Comparison of ENCODE assay signal across 12 mouse cellular contexts in genomic region chrX:140428252-140428651, GRCm38 (mm10). TPM values are rescaled to one million over a fixed set of nuclear protein-coding genes. Genes with fewer than 3 reads are reported as not detected.
DNase-seq lines count a peak whose midpoint lies in the region; ATAC-seq lines count a peak whose summit lies in the region.
"Had no signal": no experiment of that assay in that cellular context is flagged by ENCODE, and none has a peak within 500 bp of the region (broad histone marks: within the 10 kb centered on the region; RNA-seq: fewer than 3 reads in every experiment).

No protein-coding gene starts in this region.

- no peak overlapping the region for H3K9ac ChIP-seq in kidney, embryonic 16.5 days (replicated peaks; ENCODE audit: low read length)
- H3K9ac ChIP-seq: heart, embryonic 13.5 days; neural tube, embryonic 15.5 days had no signal

- no peak overlapping the region for H3K4me2 ChIP-seq in kidney, embryonic 16.5 days (replicated peaks; ENCODE audit: low read depth, low read length)
- H3K4me2 ChIP-seq: heart, embryonic 13.5 days; neural tube, embryonic 15.5 days had no signal

- ATAC-seq in kidney, embryonic 16.5 days (ENCODE audit: low FRiP score, low TSS enrichment) = no peak
- no peak for ATAC-seq in activated CD4-positive, CD25-positive, alpha-beta regulatory T cell, adult 4 months
- ATAC-seq: Patski had no signal

- no peak overlapping the region for H3K27ac ChIP-seq in kidney, embryonic 16.5 days (ENCODE audit: low read length)
- H3K27ac ChIP-seq: heart, embryonic 13.5 days; midbrain, embryonic 10.5 days; neural tube, embryonic 15.5 days had no signal

- peak; percentile 21 for DNase-seq in kidney, adult 18-20 months
- peak; percentile 19 for DNase-seq in 416B (ENCODE audit: low read depth)
- DNase-seq in ES-CJ7 (ENCODE audit: low read depth, low spot score) = peak; percentile 67
- peak; percentile 21 for DNase-seq in lung, postnatal 10 days
- no peak for DNase-seq in layer of hippocampus, postnatal 14 days (ENCODE audit: low spot score in 2 of 2)
- DNase-seq in ovary, adult 18-20 months (ENCODE audit: low spot score) = no peak

- no peaks in the 10 kb centered on the region for H3K9me3 ChIP-seq in kidney, embryonic 16.5 days (ENCODE audit: low read length)
- H3K9me3 ChIP-seq: heart, embryonic 13.5 days; midbrain, embryonic 10.5 days; neural tube, embryonic 15.5 days had no signal

- WGBS in kidney, embryonic 16.5 days = 76% methylated on average over 8 of the region's 8 CpGs

- no peaks in the 10 kb centered on the region for H3K4me1 ChIP-seq in kidney, embryonic 16.5 days (ENCODE audit: insufficient read depth, low read length)
- H3K4me1 ChIP-seq: heart, embryonic 13.5 days; midbrain, embryonic 10.5 days; neural tube, embryonic 15.5 days had no signal

- H3K36me3 ChIP-seq in kidney, embryonic 16.5 days (ENCODE audit: insufficient read depth, low read length) = no peaks in the 10 kb centered on the region
- H3K36me3 ChIP-seq: heart, embryonic 13.5 days; midbrain, embryonic 10.5 days; neural tube, embryonic 15.5 days had no signal

- H3K4me3 ChIP-seq in kidney, embryonic 16.5 days (ENCODE audit: low read length) = no peak overlapping the region
- H3K4me3 ChIP-seq: heart, embryonic 13.5 days; midbrain, embryonic 10.5 days; neural tube, embryonic 15.5 days had no signal

- H3K27me3 ChIP-seq in kidney, embryonic 16.5 days (ENCODE audit: insufficient read depth, low read length) = peaks cover 3% of the 10 kb centered on the region
- H3K27me3 ChIP-seq: neural tube, embryonic 15.5 days had no signal

RNA-seq across cellular contexts. Expression of gene Prps1, which starts 28.2 kb away (rescaled TPM):
- polyA plus RNA-seq in kidney, embryonic 16.5 days (2015; fragmentation: Nextera tagmentation; extraction: Ambion mirVana) = 45.3 and 45.8 TPM in 2 replicates
- total RNA-seq in layer of hippocampus, postnatal 14 days (2021) = 10 to 100 TPM; 58.7 to 66.4 TPM
- 10 to 100 TPM; 44.7 to 47.8 TPM for polyA plus RNA-seq in activated CD4-positive, CD25-positive, alpha-beta regulatory T cell, adult 4 months (2017; shearing (Covaris generic))

Comparison
In these comparisons a context has a peak if more than half of its experiments do, and no peak if none do; other contexts are left out.
1. DNase-seq: peak in kidney, adult 18-20 months (single experiment), 416B (single experiment), ES-CJ7 (single experiment) and lung, postnatal 10 days (single experiment); none in layer of hippocampus, postnatal 14 days (0 of 2) and ovary, adult 18-20 months (single experiment).